Mouse (Mus musculus): ENCODE data around the gene Mfsd6l. TPM values are rescaled to one million over a fixed set of nuclear protein-coding genes. Genes with fewer than 3 reads are reported as not detected.

Gene Mfsd6l
- polyA plus RNA-seq, 1 experiment = 20.4 TPM

- Histone ChIP-seq H3K4me3 (ENCODE audit: low read depth, low read length) (no peak overlapping the region), H3K27me3 (ENCODE audit: control insufficient read depth, insufficient read depth, low read length) (no peaks in the 10 kb centered on the region), H3K4me1 (ENCODE audit: control insufficient read depth, insufficient read depth, insufficient read length, low read length) (no peaks in the 10 kb centered on the region), H3K27ac (ENCODE audit: insufficient read depth, low read depth, low read length) (no peak overlapping the region), H3K36me3 (ENCODE audit: control insufficient read depth, insufficient read depth, low read length) (no peaks in the 10 kb centered on the region)
- 45% methylated on average over 3 of the region's 3 CpGs for WGBS
- no peak for TF ChIP-seq POLR2A (IDR thresholded peaks at IDR 0.05; ENCODE audit: low read depth, low read length)
- TF ChIP-seq CTCF (IDR thresholded peaks at IDR 0.05; ENCODE audit: extremely low read depth, insufficient read length, insufficient replicate concordance, low read depth, low read length) = no peak
Measured at GRCm38 (mm10) chr11:68549597-68549996, 6.4 kb upstream of the Mfsd6l start.

GRCm38 (mm10) chr11:68550358-68550757 lies 5.6 kb upstream of the Mfsd6l start:
- WGBS = 46% methylated on average over 4 of the region's 4 CpGs
- Histone ChIP-seq H3K4me3 (ENCODE audit: low read depth, low read length) (no peak overlapping the region), H3K27me3 (ENCODE audit: control insufficient read depth, insufficient read depth, low read length) (no peaks in the 10 kb centered on the region), H3K36me3 (ENCODE audit: control insufficient read depth, insufficient read depth, low read length) (no peaks in the 10 kb centered on the region), H3K4me1 (ENCODE audit: control insufficient read depth, insufficient read depth, insufficient read length, low read length) (no peaks in the 10 kb centered on the region), H3K27ac (ENCODE audit: insufficient read depth, low read depth, low read length) (no peak overlapping the region)
- TF ChIP-seq CTCF (IDR thresholded peaks at IDR 0.05; ENCODE audit: extremely low read depth, insufficient read length, insufficient replicate concordance, low read depth, low read length) (no peak), POLR2A (IDR thresholded peaks at IDR 0.05; ENCODE audit: low read depth, low read length) (no peak)

- Histone ChIP-seq H3K27ac (ENCODE audit: insufficient read depth, low read depth, low read length) (no peak overlapping the region), H3K4me1 (ENCODE audit: control insufficient read depth, insufficient read depth, insufficient read length, low read length) (peaks cover 9% of the 10 kb centered on the region), H3K4me3 (ENCODE audit: low read depth, low read length) (no peak overlapping the region), H3K36me3 (ENCODE audit: control insufficient read depth, insufficient read depth, low read length) (no peaks in the 10 kb centered on the region), H3K27me3 (ENCODE audit: control insufficient read depth, insufficient read depth, low read length) (no peaks in the 10 kb centered on the region)
- WGBS = 16% methylated on average over 8 of the region's 8 CpGs
- TF ChIP-seq POLR2A (IDR thresholded peaks at IDR 0.05; ENCODE audit: low read depth, low read length) = no peak
- peak; percentile 30; the same call in 1 of the 2 replicates for TF ChIP-seq CTCF (IDR thresholded peaks at IDR 0.05; ENCODE audit: extremely low read depth, insufficient read length, insufficient replicate concordance, low read depth, low read length)
Measured at GRCm38 (mm10) chr11:68553981-68554471, 2.0 kb upstream of the Mfsd6l start.

- Histone ChIP-seq H3K27ac (ENCODE audit: insufficient read depth, low read depth, low read length) (no peak overlapping the region), H3K4me1 (ENCODE audit: control insufficient read depth, insufficient read depth, insufficient read length, low read length) (peaks cover 15% of the 10 kb centered on the region), H3K4me3 (ENCODE audit: low read depth, low read length) (no peak overlapping the region), H3K36me3 (ENCODE audit: control insufficient read depth, insufficient read depth, low read length) (no peaks in the 10 kb centered on the region), H3K27me3 (ENCODE audit: control insufficient read depth, insufficient read depth, low read length) (no peaks in the 10 kb centered on the region)
- WGBS = 67% methylated on average over 1 of the region's 1 CpGs
- TF ChIP-seq POLR2A (IDR thresholded peaks at IDR 0.05; ENCODE audit: low read depth, low read length) (no peak), CTCF (IDR thresholded peaks at IDR 0.05; ENCODE audit: extremely low read depth, insufficient read length, insufficient replicate concordance, low read depth, low read length) (peak; percentile 27; the same call in 1 of the 2 replicates)
Measured at GRCm38 (mm10) chr11:68559546-68559945, 3.6 kb downstream of the Mfsd6l start.

- no peaks in the 10 kb centered on the region for H3K36me3 ChIP-seq (ENCODE audit: control insufficient read depth, insufficient read depth, low read length)
- no peak overlapping the region for H3K27ac ChIP-seq (ENCODE audit: insufficient read depth, low read depth, low read length)
- H3K4me3 ChIP-seq (ENCODE audit: low read depth, low read length) = no peak overlapping the region
- no peak for TF ChIP-seq CTCF (IDR thresholded peaks at IDR 0.05; ENCODE audit: extremely low read depth, insufficient read length, insufficient replicate concordance, low read depth, low read length)
- no peak for TF ChIP-seq POLR2A (IDR thresholded peaks at IDR 0.05; ENCODE audit: low read depth, low read length)
- WGBS = 83% methylated on average over 11 of the region's 11 CpGs
- no peaks in the 10 kb centered on the region for H3K27me3 ChIP-seq (ENCODE audit: control insufficient read depth, insufficient read depth, low read length)
- peaks cover 19% of the 10 kb centered on the region for H3K4me1 ChIP-seq (ENCODE audit: control insufficient read depth, insufficient read depth, insufficient read length, low read length)
Measured at GRCm38 (mm10) chr11:68561957-68562950, 6.3 kb downstream of the Mfsd6l start.

GRCm38 (mm10) chr11:68564356-68565031 lies 8.5 kb downstream of the Mfsd6l start:
- Histone ChIP-seq H3K27ac (ENCODE audit: insufficient read depth, low read depth, low read length) (peak overlapping the region; percentile 93), H3K4me1 (ENCODE audit: control insufficient read depth, insufficient read depth, insufficient read length, low read length) (peaks cover 12% of the 10 kb centered on the region), H3K36me3 (ENCODE audit: control insufficient read depth, insufficient read depth, low read length) (no peaks in the 10 kb centered on the region), H3K27me3 (ENCODE audit: control insufficient read depth, insufficient read depth, low read length) (no peaks in the 10 kb centered on the region), H3K4me3 (ENCODE audit: low read depth, low read length) (no peak overlapping the region)
- 26% methylated on average over 13 of the region's 13 CpGs for WGBS
- TF ChIP-seq CTCF (IDR thresholded peaks at IDR 0.05; ENCODE audit: extremely low read depth, insufficient read length, insufficient replicate concordance, low read depth, low read length) (no peak), POLR2A (IDR thresholded peaks at IDR 0.05; ENCODE audit: low read depth, low read length) (no peak)

- Histone ChIP-seq H3K4me1 (ENCODE audit: control insufficient read depth, insufficient read depth, insufficient read length, low read length) (peaks cover 12% of the 10 kb centered on the region), H3K27ac (ENCODE audit: insufficient read depth, low read depth, low read length) (peak overlapping the region; percentile 93), H3K4me3 (ENCODE audit: low read depth, low read length) (no peak overlapping the region), H3K36me3 (ENCODE audit: control insufficient read depth, insufficient read depth, low read length) (no peaks in the 10 kb centered on the region), H3K27me3 (ENCODE audit: control insufficient read depth, insufficient read depth, low read length) (no peaks in the 10 kb centered on the region)
- 29% methylated on average over 3 of the region's 3 CpGs for WGBS
- TF ChIP-seq CTCF (IDR thresholded peaks at IDR 0.05; ENCODE audit: extremely low read depth, insufficient read length, insufficient replicate concordance, low read depth, low read length) (no peak), POLR2A (IDR thresholded peaks at IDR 0.05; ENCODE audit: low read depth, low read length) (no peak)
Measured at GRCm38 (mm10) chr11:68565032-68565429, 9.0 kb downstream of the Mfsd6l start.
